15 mouse cellular contexts compared by ENCODE assay signal in the genomic region with DNA sequence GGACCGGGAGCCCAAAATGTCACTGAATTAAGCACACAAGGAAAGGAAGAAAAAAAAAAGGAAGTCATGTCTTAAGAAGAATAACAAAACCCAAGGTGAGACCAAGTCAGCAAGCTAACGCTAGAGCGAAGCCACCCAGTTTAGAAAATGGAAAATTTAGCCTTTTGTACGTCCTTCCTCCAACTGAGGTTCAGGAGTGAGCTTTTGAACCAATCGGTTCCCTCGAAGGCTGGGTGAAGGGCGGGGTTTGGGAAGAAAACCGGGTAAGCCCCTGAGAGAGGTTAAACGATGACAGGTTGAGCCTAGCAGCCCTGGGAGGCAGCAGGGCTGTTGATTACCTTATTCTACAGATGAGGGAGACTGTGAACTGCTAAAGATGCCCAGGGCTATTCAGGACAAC.
DNase-seq lines count a peak whose midpoint lies in the region; ATAC-seq and TF ChIP-seq lines count a peak whose summit lies in the region.
"Had no signal": no experiment of that assay in that cellular context is flagged by ENCODE, and none has a peak within 500 bp of the region (broad histone marks: within the 10 kb centered on the region; RNA-seq: fewer than 3 reads in every experiment).

No protein-coding gene starts in this region.

- no peaks in the 10 kb centered on the region for H3K36me3 ChIP-seq in lung, embryonic 14.5 days (ENCODE audit: insufficient read depth)
- H3K36me3 ChIP-seq in hindbrain, embryonic 10.5 days = no peaks in the 10 kb centered on the region
- H3K36me3 ChIP-seq: heart, embryonic 12.5 days; intestine, embryonic 15.5 days; limb, embryonic 12.5 days had no signal

- H3K4me1 ChIP-seq in lung, embryonic 14.5 days (ENCODE audit: insufficient read depth) = peaks cover 5% of the 10 kb centered on the region; the same call in 1 of the 2 replicates
- peaks cover 9% of the 10 kb centered on the region for H3K4me1 ChIP-seq in hindbrain, embryonic 10.5 days (replicated peaks)
- H3K4me1 ChIP-seq: intestine, embryonic 15.5 days had no signal

- TF ChIP-seq CTCF in lung, embryonic 14.5 days (IDR thresholded peaks at IDR 0.05; ENCODE audit: low read depth) = no peak

- WGBS in lung, embryonic 14.5 days = 30% methylated on average over 9 of the region's 9 CpGs
- WGBS in hindbrain, embryonic 10.5 days = 29% methylated on average over 9 of the region's 9 CpGs

- H3K9me3 ChIP-seq in lung, embryonic 14.5 days (ENCODE audit: low read depth, low read length) = no peaks in the 10 kb centered on the region
- no peaks in the 10 kb centered on the region for H3K9me3 ChIP-seq in hindbrain, embryonic 10.5 days
- H3K9me3 ChIP-seq: heart, embryonic 12.5 days; intestine, embryonic 15.5 days; limb, embryonic 12.5 days had no signal

- no peak overlapping the region for H3K9ac ChIP-seq in lung, embryonic 14.5 days
- H3K9ac ChIP-seq: heart, embryonic 12.5 days; intestine, embryonic 15.5 days; limb, embryonic 12.5 days had no signal

- H3K27ac ChIP-seq in lung, embryonic 14.5 days (ENCODE audit: low read depth) = no peak overlapping the region
- no peak overlapping the region for H3K27ac ChIP-seq in hindbrain, embryonic 10.5 days
- H3K27ac ChIP-seq: intestine, embryonic 15.5 days; limb, embryonic 12.5 days had no signal

- peak; percentile 5 for DNase-seq in lung, embryonic 14.5 days
- no peak for DNase-seq in lung, postnatal 4 days
- peak; percentile 31 for DNase-seq in induced T-regulatory cell, adult 2 months (ENCODE audit: low read depth)
- DNase-seq in thymus, postnatal 36 days = peak; percentile 22 to 45
- no peak for DNase-seq in adipocyte (ENCODE audit: low spot score)
- DNase-seq in hindbrain, embryonic 10.5 days (ENCODE audit: low spot score) = no peak
- DNase-seq: adrenal gland, adult 8-10 months; cerebellum, adult 11-12 months; spleen, adult 18-20 months had no signal

- no peak overlapping the region for H3K4me2 ChIP-seq in lung, embryonic 14.5 days
- H3K4me2 ChIP-seq: heart, embryonic 12.5 days; intestine, embryonic 15.5 days; limb, embryonic 12.5 days had no signal

- H3K27me3 ChIP-seq in lung, embryonic 14.5 days (ENCODE audit: insufficient read depth, low read length) = no peaks in the 10 kb centered on the region
- no peaks in the 10 kb centered on the region for H3K27me3 ChIP-seq in hindbrain, embryonic 10.5 days (ENCODE audit: insufficient read depth, poor library complexity, severe bottlenecking)
- H3K27me3 ChIP-seq: heart, embryonic 12.5 days; intestine, embryonic 15.5 days; limb, embryonic 12.5 days had no signal

- ATAC-seq in lung, embryonic 14.5 days (ENCODE audit: insufficient read depth) = no peak
- ATAC-seq in activated CD4-positive, CD25-positive, alpha-beta regulatory T cell, adult 4 months = peak; percentile 69
- ATAC-seq: intestine, embryonic 15.5 days; lung, postnatal 0 days; midbrain, embryonic 16.5 days had no signal

- no peak overlapping the region for H3K4me3 ChIP-seq in lung, embryonic 14.5 days (ENCODE audit: low read depth, low read length)
- no peak overlapping the region for H3K4me3 ChIP-seq in hindbrain, embryonic 10.5 days
- H3K4me3 ChIP-seq: heart, embryonic 12.5 days; intestine, embryonic 15.5 days; limb, embryonic 12.5 days had no signal

Comparison
In these comparisons a context has a peak if more than half of its experiments do, and no peak if none do; other contexts are left out.
1. DNase-seq: peak in lung, embryonic 14.5 days (single experiment), induced T-regulatory cell, adult 2 months (single experiment) and thymus, postnatal 36 days (2 of 2); none in lung, postnatal 4 days (0 of 2), adipocyte (single experiment) and hindbrain, embryonic 10.5 days (single experiment).